Mouse (Mus musculus) kidney, embryonic 15.5 days (tissue): Measurements from ENCODE around the gene Krt23. TPM values are rescaled to one million over a fixed set of nuclear protein-coding genes. Genes with fewer than 3 reads are reported as not detected.

Experiments used
- ATAC-seq: fragments of 200-750 bp; cut with Nextera tagmentation; replicated peaks from 2 replicates; pipeline ENCODE4 v1.8.0; 2017; ENCODE audit warnings: moderate TSS enrichment; ENCODE audit not compliant: low FRiP score
- H3K27ac ChIP-seq: fragments of 300-500 bp; sonication (generic); 2 replicates; pipeline ENCODE4 v1.5.1; 2015; ENCODE audit warnings: mild to moderate bottlenecking, inconsistent platforms
- H3K27me3 ChIP-seq: fragments of 300-500 bp; sonication (generic); 2 replicates; pipeline ENCODE4 v1.6.1; 2015; ENCODE audit warnings: inconsistent platforms
- H3K36me3 ChIP-seq: fragments of 300-500 bp; sonication (generic); 2 replicates; pipeline ENCODE4 v1.6.1; 2015; ENCODE audit warnings: inconsistent platforms
- H3K4me1 ChIP-seq: fragments of 300-500 bp; sonication (generic); 2 replicates; pipeline ENCODE4 v1.6.1; 2015; ENCODE audit warnings: inconsistent platforms
- H3K4me2 ChIP-seq: fragments of 300-500 bp; sonication (generic); 2 replicates; pipeline ENCODE4 v1.6.1; 2015; ENCODE audit warnings: moderate library complexity, mild to moderate bottlenecking, inconsistent platforms
- H3K4me3 ChIP-seq: fragments of 300-500 bp; sonication (generic); replicated peaks from 2 replicates; pipeline ENCODE4 v1.5.1; 2015; ENCODE audit warnings: mild to moderate bottlenecking, inconsistent platforms
- H3K9ac ChIP-seq: fragments of 300-500 bp; sonication (generic); 2 replicates; pipeline ENCODE4 v1.6.1; 2015; ENCODE audit warnings: mild to moderate bottlenecking, inconsistent platforms
- H3K9me3 ChIP-seq: fragments of 300-500 bp; sonication (generic); replicated peaks from 2 replicates; pipeline ENCODE4 v1.6.1; 2016; ENCODE audit warnings: inconsistent platforms
- WGBS: fragments of 180-500 bp; shearing (Covaris S2); methylation state at CpG from one replicate; pipeline ENCODE4 v1.1.7; 2015; ENCODE audit warnings: mixed read lengths; 5-methylcytosine and 5-hydroxymethylcytosine counted together
- polyA plus RNA-seq: library from polyadenylated mRNA; unstranded; fragments of >200 nt; fragmentation: Nextera tagmentation; extraction: Ambion mirVana; gene quantifications from 2 replicates; pipeline ENCODE4 v1.2.1, GENCODE M21; 2015

Gene Krt23
- polyA plus RNA-seq, 1 experiment from 2014 or later, result 20.3 TPM

DNA sequence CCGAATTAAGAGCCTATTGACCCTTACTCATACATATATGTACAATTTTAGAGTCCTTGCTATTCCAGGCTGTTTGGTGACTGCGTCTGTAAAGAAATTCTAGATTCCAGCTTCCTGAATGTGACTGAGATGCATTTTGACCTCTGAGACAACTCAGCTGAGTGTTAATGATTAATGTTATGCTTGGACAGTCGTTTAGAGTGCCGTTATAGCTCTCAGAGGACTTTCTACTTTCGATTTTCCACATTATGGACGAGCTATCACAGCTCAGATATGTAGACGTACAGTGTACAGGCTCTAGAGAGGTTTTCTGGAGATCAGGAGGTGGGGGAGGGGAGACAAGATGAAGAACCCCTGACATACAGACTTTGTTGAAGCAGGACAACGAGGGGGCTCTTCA lies 51.7 kb downstream of the Krt23 start:
- no peaks in the 10 kb centered on the region for H3K36me3 ChIP-seq
- WGBS, result 48% methylated on average over 8 of the region's 8 CpGs
- H3K4me2 ChIP-seq, result no peak overlapping the region
- H3K4me1 ChIP-seq, result peaks cover 5% of the 10 kb centered on the region; the same call in 1 of the 2 replicates
- no peak for ATAC-seq
- H3K27ac ChIP-seq, result no peak overlapping the region
- no peaks in the 10 kb centered on the region for H3K9me3 ChIP-seq
- H3K4me3 ChIP-seq, result no peak overlapping the region
- H3K27me3 ChIP-seq, result no peaks in the 10 kb centered on the region
- H3K9ac ChIP-seq, result no peak overlapping the region

DNA sequence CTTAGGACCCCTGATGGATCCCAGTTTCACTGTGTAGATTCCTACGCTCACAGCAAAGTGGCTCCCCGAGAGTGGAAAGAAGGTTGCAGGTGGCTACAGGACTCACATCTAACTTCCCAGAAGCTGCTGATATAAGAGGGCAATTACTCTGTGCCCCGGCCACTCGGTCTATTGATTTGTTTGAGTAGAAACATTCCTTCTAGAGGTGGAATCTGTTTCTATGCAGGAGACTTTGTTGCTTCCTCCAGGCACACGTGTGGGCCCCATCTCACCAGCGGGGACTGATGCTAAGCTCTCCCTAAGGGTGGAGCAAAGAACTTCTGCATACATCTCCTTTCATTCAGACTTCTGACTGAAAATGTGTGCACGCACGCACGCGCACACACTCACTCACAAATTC lies 53.5 kb downstream of the Krt23 start:
- Histone ChIP-seq H3K27ac (no peak overlapping the region), H3K9me3 (no peaks in the 10 kb centered on the region), H3K4me2 (no peak overlapping the region), H3K9ac (no peak overlapping the region), H3K27me3 (no peaks in the 10 kb centered on the region), H3K4me1 (peaks cover 5% of the 10 kb centered on the region; the same call in 1 of the 2 replicates), H3K4me3 (no peak overlapping the region), H3K36me3 (no peaks in the 10 kb centered on the region)
- no peak for ATAC-seq
- 77% methylated on average over 10 of the region's 10 CpGs for WGBS

DNA sequence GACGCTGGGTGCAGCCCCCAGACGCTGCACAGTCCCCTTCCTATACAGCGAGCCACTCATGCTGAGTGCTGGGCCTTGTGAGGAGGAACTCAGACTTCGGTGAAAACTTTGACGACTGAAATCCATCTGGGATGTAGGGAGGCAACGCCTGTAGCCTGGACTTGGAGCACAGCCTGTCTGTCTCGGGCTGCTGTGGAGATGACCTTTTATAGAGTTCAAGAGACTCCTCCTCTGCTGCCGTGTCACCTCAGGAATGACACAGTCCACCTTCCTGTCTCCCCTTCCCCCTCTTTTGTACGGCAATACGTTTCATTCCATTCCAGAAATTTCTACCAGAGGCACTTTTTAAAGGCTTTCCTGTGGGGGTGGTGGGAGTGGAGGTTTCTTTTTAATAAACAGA lies 55.0 kb downstream of the Krt23 start, which contains the start of gene Krt20:
TSS of gene Krt20 (minus strand) at position 179 of the 400 bp plus-strand sequence.
- Histone ChIP-seq H3K4me1 (peaks cover 5% of the 10 kb centered on the region; the same call in 1 of the 2 replicates), H3K27me3 (no peaks in the 10 kb centered on the region), H3K36me3 (no peaks in the 10 kb centered on the region), H3K4me3 (no peak within 1 kb of the TSS), H3K9me3 (no peaks in the 10 kb centered on the region), H3K4me2 (no peak within 1 kb of the TSS), H3K27ac (no peak within 1 kb of the TSS), H3K9ac (no peak within 1 kb of the TSS)
- WGBS, result 21% methylated on average over 10 of the region's 10 CpGs
- no peak for ATAC-seq

DNA sequence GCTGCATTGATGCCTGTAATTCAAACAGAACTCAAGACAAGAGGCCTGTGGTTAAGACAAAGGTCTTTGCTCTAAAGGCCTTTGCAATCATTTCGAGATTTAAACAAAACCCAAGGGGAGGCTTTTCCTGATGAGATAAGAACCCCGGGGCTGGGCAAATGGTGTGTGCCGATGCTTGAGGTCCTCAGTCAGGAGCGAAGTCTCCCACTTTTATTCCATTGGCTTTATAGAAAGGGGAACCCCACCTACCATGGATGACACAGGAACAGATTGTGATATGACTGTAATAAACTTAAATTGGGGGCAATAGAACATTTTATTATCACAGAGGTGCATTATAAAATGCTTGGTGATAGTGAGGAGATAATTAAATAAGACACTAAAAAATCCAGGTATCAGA lies 56.3 kb downstream of the Krt23 start:
- Histone ChIP-seq H3K9me3 (no peaks in the 10 kb centered on the region), H3K36me3 (no peaks in the 10 kb centered on the region), H3K4me2 (no peak overlapping the region), H3K4me1 (peaks cover 5% of the 10 kb centered on the region; the same call in 1 of the 2 replicates), H3K9ac (no peak overlapping the region), H3K4me3 (no peak overlapping the region), H3K27ac (no peak overlapping the region), H3K27me3 (no peaks in the 10 kb centered on the region)
- no peak for ATAC-seq
- 85% methylated on average over 4 of the region's 4 CpGs for WGBS

DNA sequence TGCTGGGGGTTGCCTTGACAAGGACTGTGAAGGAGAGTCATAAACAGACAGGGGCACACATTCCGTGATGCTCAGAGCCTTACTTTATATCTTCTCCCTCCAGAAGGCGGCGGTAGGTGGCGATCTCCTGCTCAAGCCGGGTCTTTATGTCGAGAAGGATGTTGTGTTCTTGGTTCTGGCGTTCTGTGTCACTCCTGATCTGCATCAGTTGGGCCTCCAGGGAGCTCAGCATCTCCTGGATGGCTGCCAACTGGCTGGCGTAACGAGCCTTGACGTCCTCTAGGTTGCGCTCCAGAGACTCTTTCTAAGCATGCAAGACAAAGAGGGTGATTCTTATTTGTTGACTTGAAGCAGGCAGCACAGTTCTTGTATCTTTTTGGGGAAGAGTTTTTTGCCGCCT lies 62.3 kb downstream of the Krt23 start:
- H3K27me3 ChIP-seq, result no peaks in the 10 kb centered on the region
- no peak overlapping the region for H3K9ac ChIP-seq
- H3K27ac ChIP-seq, result no peak overlapping the region
- H3K4me1 ChIP-seq, result no peaks in the 10 kb centered on the region
- H3K9me3 ChIP-seq, result no peaks in the 10 kb centered on the region
- H3K4me2 ChIP-seq, result no peak overlapping the region
- H3K36me3 ChIP-seq, result no peaks in the 10 kb centered on the region
- no peak for ATAC-seq
- WGBS, result 48% methylated on average over 12 of the region's 12 CpGs
- no peak overlapping the region for H3K4me3 ChIP-seq

Other genes with a start within 250 kb of the Krt23 start
- 0.45 and 0.49 TPM in 2 replicates for gene Krt222, start 249.1 kb downstream of the Krt23 start, polyA plus RNA-seq
- not detected in 2 replicates for gene Krt24, start 207.9 kb downstream of the Krt23 start, polyA plus RNA-seq
- gene Krt25, start 170.2 kb downstream of the Krt23 start, polyA plus RNA-seq, result not detected in 2 replicates
- 0.09 TPM in 1 of 2 replicates, not detected in the other for gene Krt26, start 155.2 kb downstream of the Krt23 start, polyA plus RNA-seq
- not detected in 2 replicates for gene Krt27, start 142.0 kb downstream of the Krt23 start, polyA plus RNA-seq
- gene Krt28, start 118.2 kb downstream of the Krt23 start, polyA plus RNA-seq, result 0.10 and 0.31 TPM in 2 replicates
- 28.7 and 35.2 TPM in 2 replicates for gene Krt10, start 103.8 kb downstream of the Krt23 start, polyA plus RNA-seq
- gene Krt12, start 70.9 kb downstream of the Krt23 start, polyA plus RNA-seq, result not detected in 2 replicates
- gene Krt20, start 55.0 kb downstream of the Krt23 start, polyA plus RNA-seq, result 1.2 and 1.7 TPM in 2 replicates
- gene Krt39, start 28.2 kb upstream of the Krt23 start, polyA plus RNA-seq, result 0.32 and 0.43 TPM in 2 replicates
- gene Krt40, start 50.0 kb upstream of the Krt23 start, polyA plus RNA-seq, result not detected in 2 replicates
- not detected in 2 replicates for gene Krtap3-3, start 57.7 kb upstream of the Krt23 start, polyA plus RNA-seq
- not detected in 2 replicates for gene Krtap3-2, start 63.7 kb upstream of the Krt23 start, polyA plus RNA-seq
- gene Gm11939, start 66.3 kb upstream of the Krt23 start, polyA plus RNA-seq, result not detected in 2 replicates
- gene Krtap3-1, start 73.5 kb upstream of the Krt23 start, polyA plus RNA-seq, result not detected in 2 replicates
- gene Krtap1-5, start 87.9 kb upstream of the Krt23 start, polyA plus RNA-seq, result not detected in 2 replicates
- gene Krtap1-4, start 90.5 kb upstream of the Krt23 start, polyA plus RNA-seq, result not detected in 2 replicates
- gene Krtap1-3, start 98.2 kb upstream of the Krt23 start, polyA plus RNA-seq, result not detected in 2 replicates
- not detected in 2 replicates for gene Krtap9-3, start 105.0 kb upstream of the Krt23 start, polyA plus RNA-seq
- gene Gm11938, start 110.2 kb upstream of the Krt23 start, polyA plus RNA-seq, result not detected in 2 replicates
- gene Gm11937, start 117.1 kb upstream of the Krt23 start, polyA plus RNA-seq, result not detected in 2 replicates
- gene Krtap2-4, start 121.7 kb upstream of the Krt23 start, polyA plus RNA-seq, result not detected in 2 replicates
- gene Gm11562, start 127.3 kb upstream of the Krt23 start, polyA plus RNA-seq, result not detected in 2 replicates
- gene Krtap4-1, start 135.1 kb upstream of the Krt23 start, polyA plus RNA-seq, result not detected in 2 replicates
- not detected in 2 replicates for gene Krtap4-2, start 141.9 kb upstream of the Krt23 start, polyA plus RNA-seq
- gene Krtap4-7, start 151.0 kb upstream of the Krt23 start, polyA plus RNA-seq, result not detected in 2 replicates
- gene Gm11555, start 157.1 kb upstream of the Krt23 start, polyA plus RNA-seq, result not detected in 2 replicates
- gene Gm11563, start 165.8 kb upstream of the Krt23 start, polyA plus RNA-seq, result not detected in 2 replicates
- gene Krtap4-6, start 172.8 kb upstream of the Krt23 start, polyA plus RNA-seq, result not detected in 2 replicates
- gene Gm14190, start 197.6 kb upstream of the Krt23 start, polyA plus RNA-seq, result not detected in 2 replicates
- gene Gm14180, start 241.2 kb upstream of the Krt23 start, polyA plus RNA-seq, result not detected in 2 replicates